Mouse (Mus musculus) testis, adult 2 months (tissue): ENCODE data around the gene Slc10a3. TPM values are rescaled to one million over a fixed set of nuclear protein-coding genes. Genes with fewer than 3 reads are reported as not detected.

Experiments used
- H3K27ac ChIP-seq: fragments of 200-500 bp; 2 replicates; pipeline ENCODE4 v1.5.1; 2012; ENCODE audit warnings: low read depth, low read length; ENCODE audit not compliant: control insufficient read depth, insufficient read depth
- H3K27me3 ChIP-seq: fragments of 200-500 bp; 2 replicates; pipeline ENCODE4 v1.6.1; 2012; ENCODE audit warnings: mild to moderate bottlenecking, low read length, moderate library complexity; ENCODE audit not compliant: control insufficient read depth, insufficient read depth
- H3K36me3 ChIP-seq: fragments of 200-500 bp; 2 replicates; pipeline ENCODE4 v1.6.1; 2012; ENCODE audit warnings: mild to moderate bottlenecking, low read length; ENCODE audit not compliant: control insufficient read depth, insufficient read depth
- H3K4me1 ChIP-seq: fragments of 200-500 bp; 2 replicates; pipeline ENCODE4 v1.6.1; 2012; ENCODE audit warnings: low read length; ENCODE audit not compliant: control insufficient read depth, insufficient read depth
- H3K4me3 ChIP-seq: fragments of 200-500 bp; 2 replicates; pipeline ENCODE4 v1.5.1; 2012; ENCODE audit warnings: low read depth, mild to moderate bottlenecking, low read length, moderate library complexity, mixed read lengths; ENCODE audit not compliant: control insufficient read depth
- CTCF ChIP-seq: fragments of 200-500 bp; IDR thresholded peaks from 2 replicates; pipeline ENCODE4 v1.5.1; 2012; ENCODE audit warnings: low read depth, mild to moderate bottlenecking, inconsistent platforms, low read length, moderate library complexity; ENCODE audit not compliant: control insufficient read depth, insufficient read depth, insufficient replicate concordance
- POLR2A ChIP-seq: fragments of 200-500 bp; IDR thresholded peaks from 2 replicates; pipeline ENCODE4 v1.6.1; 2012; ENCODE audit warnings: low read depth, mild to moderate bottlenecking, inconsistent platforms, low read length, moderate library complexity; ENCODE audit not compliant: control insufficient read depth
- polyA plus RNA-seq: library from polyadenylated mRNA; depleted of rRNA; stranded (reverse); fragments of >200 nt; gene quantifications from 2 replicates; pipeline ENCODE4 v1.2.3, GENCODE M21; 2012; rRNA removed

The Slc10a3 gene
- polyA plus RNA-seq, 1 experiment, result 9.0 TPM

DNA sequence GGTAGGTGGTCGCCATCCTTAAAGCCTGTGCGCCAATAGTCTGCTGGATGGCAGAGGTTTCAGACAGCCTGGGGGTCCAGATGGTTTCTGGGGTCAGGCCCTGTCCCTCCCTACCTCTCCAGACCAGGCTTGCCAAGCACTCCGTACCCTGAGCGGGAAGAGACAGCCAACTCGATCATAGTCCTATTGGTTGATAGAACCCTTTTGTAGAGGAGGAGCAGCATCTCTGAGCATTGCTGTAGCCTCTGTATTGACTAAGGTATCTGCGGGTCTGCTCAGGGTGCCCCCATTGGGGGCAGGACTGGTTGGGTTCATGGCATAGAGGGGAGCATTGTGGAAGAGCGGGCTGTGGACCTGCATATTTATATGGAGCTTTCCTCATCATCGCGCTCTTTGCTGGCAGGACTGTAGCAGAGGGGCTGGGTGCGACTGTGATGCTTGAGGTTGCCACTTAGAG lies 43.9 kb downstream of the Slc10a3 start:
- Histone ChIP-seq H3K36me3 (no peaks in the 10 kb centered on the region), H3K4me1 (peaks cover 3% of the 10 kb centered on the region; the same call in 1 of the 2 replicates), H3K27me3 (no peaks in the 10 kb centered on the region), H3K4me3 (peak overlapping the region; percentile 64), H3K27ac (no peak overlapping the region; the same call in 1 of the 2 replicates)
- no peak for TF ChIP-seq POLR2A

DNA sequence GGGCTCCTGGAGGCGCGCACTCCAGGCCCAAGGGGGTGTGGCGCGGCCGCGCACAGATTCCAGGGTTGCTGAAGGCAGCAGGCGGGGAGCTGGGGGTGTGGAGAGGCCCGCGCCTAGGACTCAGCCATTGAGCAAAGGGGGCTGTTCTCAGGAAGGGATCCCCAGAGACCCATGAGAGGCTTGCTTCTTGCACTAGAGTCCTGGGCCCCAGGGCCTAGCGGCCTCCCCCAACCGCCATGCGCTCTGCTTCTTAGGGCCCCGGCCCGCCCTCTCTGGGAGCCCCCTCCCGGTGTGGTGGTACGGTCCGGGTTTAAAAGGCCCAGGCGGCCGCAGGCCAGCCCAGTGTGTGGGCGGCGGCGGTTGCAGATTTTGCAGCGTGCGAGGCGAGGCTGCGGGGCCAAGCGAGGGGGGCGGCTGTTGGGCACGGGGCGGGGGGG lies 44.4 kb downstream of the Slc10a3 start, which contains the start of gene Plxna3:
Gene Plxna3 (plus strand): TSS at position 342 of the 437 bp plus-strand sequence.
- Histone ChIP-seq H3K27me3 (no peaks in the 10 kb centered on the region), H3K27ac (no peak within 1 kb of the TSS; the same call in 1 of the 2 replicates), H3K4me3 (peak within 1 kb of the TSS; percentile 67), H3K36me3 (no peaks in the 10 kb centered on the region), H3K4me1 (peaks cover 3% of the 10 kb centered on the region; the same call in 1 of the 2 replicates)
- no peak for TF ChIP-seq CTCF
- no peak for TF ChIP-seq POLR2A

Other genes with a start within 250 kb of the Slc10a3 start
- gene Opn1mw, start 245.9 kb downstream of the Slc10a3 start, polyA plus RNA-seq, result not detected in 2 replicates
- 0.74 and 0.76 TPM in 2 replicates for gene Mecp2, start 238.0 kb downstream of the Slc10a3 start, polyA plus RNA-seq
- gene Tex28, start 205.5 kb downstream of the Slc10a3 start, polyA plus RNA-seq, result 1.2 and 1.7 TPM in 2 replicates
- gene Tktl1, start 196.1 kb downstream of the Slc10a3 start, polyA plus RNA-seq, result 5.6 and 6.8 TPM in 2 replicates
- gene Flna, start 123.5 kb downstream of the Slc10a3 start, polyA plus RNA-seq, result 49.6 and 96.4 TPM in 2 replicates
- 29.9 and 33.6 TPM in 2 replicates for gene Emd, start 118.7 kb downstream of the Slc10a3 start, polyA plus RNA-seq
- gene Rpl10, start 102.5 kb downstream of the Slc10a3 start, polyA plus RNA-seq, result 85.8 and 143 TPM in 2 replicates
- gene Taz, start 91.4 kb downstream of the Slc10a3 start, polyA plus RNA-seq, result 17.4 and 20.0 TPM in 2 replicates
- 1.7 and 1.8 TPM in 2 replicates for gene Dnase1l1, start 91.0 kb downstream of the Slc10a3 start, polyA plus RNA-seq
- 40.3 and 41.6 TPM in 2 replicates for gene Atp6ap1, start 76.3 kb downstream of the Slc10a3 start, polyA plus RNA-seq
- gene Gdi1, start 68.4 kb downstream of the Slc10a3 start, polyA plus RNA-seq, result 18.0 and 19.7 TPM in 2 replicates
- gene Fam50a, start 60.3 kb downstream of the Slc10a3 start, polyA plus RNA-seq, result 1.4 and 1.9 TPM in 2 replicates
- gene Plxna3, start 44.3 kb downstream of the Slc10a3 start, polyA plus RNA-seq, result 1.9 and 2.1 TPM in 2 replicates
- 7.0 and 7.3 TPM in 2 replicates for gene Lage3, start 19.7 kb downstream of the Slc10a3 start, polyA plus RNA-seq
- 11.5 and 13.2 TPM in 2 replicates for gene Ubl4a, start 131 bp downstream of the Slc10a3 start, polyA plus RNA-seq
- 5.6 and 6.5 TPM in 2 replicates for gene Fam3a, start 19.9 kb upstream of the Slc10a3 start, polyA plus RNA-seq
- gene Ikbkg, start 19.9 kb upstream of the Slc10a3 start, polyA plus RNA-seq, result 2.1 and 2.9 TPM in 2 replicates
- 6.9 and 7.7 TPM in 2 replicates for gene G6pdx, start 55.8 kb upstream of the Slc10a3 start, polyA plus RNA-seq
- gene Gm6880, start 108.0 kb upstream of the Slc10a3 start, polyA plus RNA-seq, result 26.3 and 26.6 TPM in 2 replicates
- not detected in 2 replicates for gene Olfr1326-ps1, start 201.5 kb upstream of the Slc10a3 start, polyA plus RNA-seq
- gene Olfr1325, start 219.3 kb upstream of the Slc10a3 start, polyA plus RNA-seq, result not detected in 2 replicates